Mouse (Mus musculus) neutrophil, adult 5-6 weeks (primary cell): ENCODE data around the gene Sh2b2. TPM values are rescaled to one million over a fixed set of nuclear protein-coding genes. Genes with fewer than 3 reads are reported as not detected.
A peak's percentile ranks its signal among the peaks of the same experiment; 100 is the strongest.

Experiments
- ATAC-seq: fragments of 151-379, 151-347 bp; 2 replicates; pipeline ENCODE4 v1.8.0; 2017; ENCODE audit warnings: mild to moderate bottlenecking, moderate TSS enrichment; ENCODE audit not compliant: insufficient number of reproducible peaks, poor library complexity, low FRiP score, severe bottlenecking; ENCODE audit errors: extremely low read depth
- total RNA-seq: library from RNA; stranded (forward); fragments of 200-1000 nt; gene quantifications from 2 replicates; pipeline ENCODE4 v1.2.3, GENCODE M21; 2017

Gene Sh2b2
- total RNA-seq, 1 experiment from 2014 or later = 8.4 TPM

GRCm38 (mm10) chr5:136243851-136244761 is 2.2 kb downstream of the Sh2b2 start:
- 0 out of 2 replicates have a peak, but pooled peaks have one; percentile 1 for ATAC-seq

- no peak for ATAC-seq
Measured at GRCm38 (mm10) chr5:136241161-136241560, 5.2 kb downstream of the Sh2b2 start.

GRCm38 (mm10) chr5:136240381-136240780 is 6.0 kb downstream of the Sh2b2 start:
- no peak for ATAC-seq

GRCm38 (mm10) chr5:136237607-136238006 is 8.7 kb downstream of the Sh2b2 start:
- ATAC-seq = no peak

GRCm38 (mm10) chr5:136236611-136237010 is 9.7 kb downstream of the Sh2b2 start:
- no peak for ATAC-seq

- ATAC-seq = no peak
Measured at GRCm38 (mm10) chr5:136230348-136231035, 15.9 kb downstream of the Sh2b2 start.

- no peak for ATAC-seq
Measured at GRCm38 (mm10) chr5:136226246-136226876, 20.0 kb downstream of the Sh2b2 start.

- no peak for ATAC-seq
Measured at GRCm38 (mm10) chr5:136218585-136218984, 27.8 kb downstream of the Sh2b2 start.

GRCm38 (mm10) chr5:136217932-136218381 is 28.4 kb downstream of the Sh2b2 start:
- ATAC-seq = no peak

- ATAC-seq = peak; percentile 33
Measured at GRCm38 (mm10) chr5:136217004-136217665, 29.2 kb downstream of the Sh2b2 start.

GRCm38 (mm10) chr5:136215958-136216357 is 30.4 kb downstream of the Sh2b2 start:
- no peak for ATAC-seq

- ATAC-seq = no peak
Measured at GRCm38 (mm10) chr5:136215211-136215610, 31.1 kb downstream of the Sh2b2 start.

- no peak for ATAC-seq
Measured at GRCm38 (mm10) chr5:136213716-136214115, 32.6 kb downstream of the Sh2b2 start.

GRCm38 (mm10) chr5:136212716-136213115 is 33.6 kb downstream of the Sh2b2 start:
- ATAC-seq = no peak

GRCm38 (mm10) chr5:136211341-136212102 is 34.8 kb downstream of the Sh2b2 start:
- ATAC-seq = peak; percentile 75

- ATAC-seq = 0 out of 2 replicates have a peak, but pooled peaks have one; percentile 13
Measured at GRCm38 (mm10) chr5:136210549-136210948, 35.8 kb downstream of the Sh2b2 start.

- peak; percentile 24; the same call in 1 of the 2 replicates for ATAC-seq
Measured at GRCm38 (mm10) chr5:136201832-136202231, 44.5 kb downstream of the Sh2b2 start.

GRCm38 (mm10) chr5:136199526-136199925 is 46.8 kb downstream of the Sh2b2 start:
- no peak for ATAC-seq
